Mouse (Mus musculus) macrophage (primary cell): ENCODE data around the gene Col6a5. TPM values are rescaled to one million over a fixed set of nuclear protein-coding genes. Genes with fewer than 3 reads are reported as not detected.

ENCODE experiments used
- H3K27ac ChIP-seq: fragments of 350-480 bp; formaldehyde crosslinking; 2 replicates; pipeline ENCODE4 v1.9.0; 2021
- H3K36me3 ChIP-seq: fragments of 350-480 bp; formaldehyde crosslinking; 2 replicates; pipeline ENCODE4 v1.9.0; 2021; ENCODE audit errors: inconsistent target
- H3K4me3 ChIP-seq: fragments of 350-480 bp; formaldehyde crosslinking; 2 replicates; pipeline ENCODE4 v1.9.0; 2021; ENCODE audit errors: inconsistent target
- H3K79me2 ChIP-seq: fragments of 350-480 bp; formaldehyde crosslinking; 2 replicates; pipeline ENCODE4 v1.9.0; 2021; ENCODE audit errors: inconsistent target
- WGBS: methylation state at CpG from one replicate; pipeline ENCODE4 v1.1.7; 2026; ENCODE audit warnings: inconsistent platforms; ENCODE audit not compliant: missing documents; 5-methylcytosine and 5-hydroxymethylcytosine counted together
- polyA plus RNA-seq: library from polyadenylated mRNA; stranded (reverse); fragments of 250-400 nt; gene quantifications from 3 replicates; pipeline ENCODE4 v1.2.4, GENCODE M21; 2018; ENCODE audit warnings: inconsistent platforms

Gene Col6a5
- polyA plus RNA-seq, 1 experiment from 2014 or later = not detected

- no peak overlapping the region for H3K27ac ChIP-seq
These were observed 1.3 kb downstream of the Col6a5 start for GRCm38 (mm10) chr9:105959116-105959515.

GRCm38 (mm10) chr9:105949755-105950154 lies 10.7 kb downstream of the Col6a5 start:
- no peak overlapping the region for H3K27ac ChIP-seq
- no peaks in the 10 kb centered on the region for H3K36me3 ChIP-seq
- 75% methylated on average over 1 of the region's 1 CpGs for WGBS
- H3K79me2 ChIP-seq = no peaks in the 10 kb centered on the region
- H3K4me3 ChIP-seq = no peak overlapping the region

More at GRCm38 (mm10) chr9:105959116-105959515, 1.3 kb downstream of the Col6a5 start:
- H3K4me3 ChIP-seq = no peak overlapping the region
- WGBS = 71% methylated on average over 1 of the region's 1 CpGs
- no peaks in the 10 kb centered on the region for H3K79me2 ChIP-seq
- H3K36me3 ChIP-seq = no peaks in the 10 kb centered on the region

DNA sequence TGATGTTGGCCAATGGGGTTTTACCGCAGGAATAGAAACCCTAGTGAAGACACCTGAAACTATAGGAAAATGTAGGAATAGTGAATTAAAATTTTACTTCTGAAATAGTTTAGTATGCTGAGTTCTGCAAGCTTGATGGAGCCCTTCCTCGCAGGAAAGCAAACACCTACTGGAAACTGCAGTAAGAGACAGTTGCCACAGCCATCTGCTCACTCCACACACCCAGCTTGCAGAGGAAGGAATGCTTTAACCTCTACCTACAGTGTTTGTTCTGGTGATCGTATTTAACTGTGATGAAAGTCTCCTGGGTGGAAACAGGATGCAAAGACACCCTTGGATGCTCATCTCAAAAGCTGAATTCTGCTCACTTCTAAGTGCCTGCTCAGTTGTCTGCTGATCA lies 12.9 kb downstream of the Col6a5 start:
- WGBS = 66% methylated on average over 3 of the region's 3 CpGs

GRCm38 (mm10) chr9:105933816-105934215 lies 26.6 kb downstream of the Col6a5 start:
- Histone ChIP-seq H3K27ac (no peak overlapping the region), H3K4me3 (no peak overlapping the region), H3K79me2 (no peaks in the 10 kb centered on the region), H3K36me3 (no peaks in the 10 kb centered on the region)
- WGBS = 86% methylated on average over 6 of the region's 6 CpGs

More for the DNA sequence above, 12.9 kb downstream of the Col6a5 start:
- Histone ChIP-seq H3K4me3 (no peak overlapping the region), H3K79me2 (no peaks in the 10 kb centered on the region), H3K27ac (no peak overlapping the region), H3K36me3 (no peaks in the 10 kb centered on the region)

DNA sequence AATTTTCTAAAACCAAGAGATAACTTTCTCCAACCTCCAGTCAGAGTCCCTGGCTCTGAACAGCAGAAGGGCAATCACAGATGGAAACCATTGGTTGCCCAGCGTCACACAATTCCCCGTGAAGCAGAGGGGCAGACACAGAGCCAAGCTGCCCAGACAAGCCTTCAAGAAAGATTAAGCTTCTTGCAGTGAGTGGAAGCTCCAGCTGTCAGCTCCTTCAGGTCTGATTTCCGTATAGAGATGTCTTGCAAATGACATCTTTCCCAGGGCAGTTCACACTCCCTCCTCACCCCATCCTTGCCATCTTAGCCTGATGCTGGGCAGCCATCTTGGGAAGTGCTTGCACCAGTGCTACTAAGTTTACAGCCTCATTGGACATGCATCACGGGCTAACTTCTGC lies 31.2 kb downstream of the Col6a5 start:
- WGBS = 84% methylated on average over 4 of the region's 4 CpGs

DNA sequence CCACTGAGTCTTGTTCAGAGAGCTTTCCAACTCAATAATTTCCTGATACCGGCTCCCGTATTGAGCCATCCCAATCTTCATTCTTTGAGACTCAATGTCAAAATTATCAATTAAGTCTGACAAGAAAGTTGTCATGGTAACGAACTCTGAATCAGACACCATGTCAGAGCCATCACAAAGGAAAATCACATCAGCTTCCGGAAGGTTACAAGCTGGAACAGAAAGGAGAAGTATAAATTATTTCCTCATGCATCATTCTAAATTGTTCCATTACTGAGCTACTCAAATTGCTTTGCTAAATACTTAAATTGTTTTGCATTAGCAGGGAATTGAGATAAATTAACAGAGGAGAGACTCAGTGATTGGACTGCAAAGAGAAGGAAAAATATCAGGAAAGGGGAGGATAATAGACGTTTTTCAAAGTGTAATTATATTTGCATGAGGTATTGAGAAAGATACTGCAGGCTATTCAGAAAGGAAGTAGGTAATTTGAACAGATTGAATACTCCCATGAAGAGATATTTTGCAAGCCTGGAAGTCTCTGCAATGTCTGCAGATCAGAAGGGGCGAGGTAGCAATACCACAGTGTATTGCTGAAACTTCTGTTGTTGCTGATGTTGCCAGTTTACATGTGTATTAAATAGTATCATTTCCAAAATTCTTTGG lies 31.9 kb downstream of the Col6a5 start:
- Histone ChIP-seq H3K36me3 (no peaks in the 10 kb centered on the region), H3K79me2 (no peaks in the 10 kb centered on the region), H3K27ac (no peak overlapping the region), H3K4me3 (no peak overlapping the region)
- WGBS = 68% methylated on average over 6 of the region's 6 CpGs

More for the DNA sequence above, 31.2 kb downstream of the Col6a5 start:
- Histone ChIP-seq H3K79me2 (no peaks in the 10 kb centered on the region), H3K27ac (no peak overlapping the region), H3K4me3 (no peak overlapping the region), H3K36me3 (no peaks in the 10 kb centered on the region)

DNA sequence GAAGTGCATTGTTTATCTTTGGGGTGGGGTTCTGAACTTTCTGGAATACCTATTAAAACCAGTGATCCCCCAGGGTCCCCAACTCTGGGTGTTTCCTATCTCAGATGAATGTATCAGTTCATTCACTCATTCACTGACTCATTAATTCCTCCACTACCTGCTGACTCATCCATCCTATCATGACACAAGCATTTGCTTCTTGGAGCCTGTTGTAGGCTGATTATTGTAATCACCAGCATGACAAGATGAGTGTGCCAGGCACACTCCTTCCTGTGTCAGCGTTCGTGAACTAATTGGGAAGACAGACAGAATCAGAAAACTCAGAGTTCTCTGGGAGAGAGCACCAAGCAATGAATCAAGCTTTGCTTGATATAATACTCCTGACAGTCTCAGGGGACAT lies 36.8 kb downstream of the Col6a5 start:
- no peak overlapping the region for H3K4me3 ChIP-seq
- no peaks in the 10 kb centered on the region for H3K36me3 ChIP-seq
- H3K79me2 ChIP-seq = no peaks in the 10 kb centered on the region
- no peak overlapping the region for H3K27ac ChIP-seq
- WGBS = 74% methylated on average over 2 of the region's 2 CpGs

DNA sequence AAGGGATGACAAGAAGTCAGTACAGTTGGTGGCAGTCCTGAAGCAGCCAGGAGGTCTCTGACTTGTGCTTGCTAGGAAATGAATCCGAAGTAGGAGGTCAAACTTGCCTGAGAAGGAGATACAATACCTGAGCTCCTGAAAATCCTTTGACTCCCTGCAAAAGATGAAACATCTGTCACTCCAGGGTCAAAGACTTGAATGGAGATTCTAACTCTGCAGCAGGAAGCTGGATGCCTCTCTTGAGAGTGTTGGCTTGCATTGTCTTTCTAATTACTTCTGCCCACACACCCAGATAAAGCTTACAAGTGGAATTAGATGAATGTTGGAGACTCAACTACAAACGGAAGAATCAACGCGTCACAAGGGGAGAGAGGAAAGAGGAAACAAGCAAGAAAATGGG lies 45.3 kb downstream of the Col6a5 start:
- 28% methylated on average over 4 of the region's 4 CpGs for WGBS
- H3K36me3 ChIP-seq = no peaks in the 10 kb centered on the region

DNA sequence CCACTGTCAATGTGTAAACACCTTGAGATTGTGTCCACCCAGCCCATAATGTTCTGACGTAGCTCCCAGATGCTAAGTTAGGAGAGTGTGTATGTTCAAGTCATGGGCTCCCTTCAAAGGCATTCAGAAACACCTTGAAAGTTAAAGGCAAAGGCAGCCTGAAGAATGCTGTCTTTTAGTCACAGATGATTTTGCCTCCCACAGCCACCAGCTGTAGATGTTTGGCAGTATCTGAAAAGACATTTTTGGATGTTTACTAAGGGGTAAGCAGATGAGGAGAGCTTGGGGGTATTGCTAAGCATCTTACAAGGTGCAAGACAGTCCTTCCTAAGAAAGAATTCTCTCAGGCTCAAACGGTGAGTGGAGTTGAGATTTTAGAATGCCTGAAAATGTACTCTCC lies 50.3 kb downstream of the Col6a5 start:
- Histone ChIP-seq H3K79me2 (no peaks in the 10 kb centered on the region), H3K27ac (no peak overlapping the region), H3K4me3 (no peak overlapping the region), H3K36me3 (no peaks in the 10 kb centered on the region)
- WGBS = 76% methylated on average over 2 of the region's 2 CpGs

More for the DNA sequence above, 45.3 kb downstream of the Col6a5 start:
- Histone ChIP-seq H3K4me3 (no peak overlapping the region), H3K79me2 (no peaks in the 10 kb centered on the region), H3K27ac (no peak overlapping the region)

DNA sequence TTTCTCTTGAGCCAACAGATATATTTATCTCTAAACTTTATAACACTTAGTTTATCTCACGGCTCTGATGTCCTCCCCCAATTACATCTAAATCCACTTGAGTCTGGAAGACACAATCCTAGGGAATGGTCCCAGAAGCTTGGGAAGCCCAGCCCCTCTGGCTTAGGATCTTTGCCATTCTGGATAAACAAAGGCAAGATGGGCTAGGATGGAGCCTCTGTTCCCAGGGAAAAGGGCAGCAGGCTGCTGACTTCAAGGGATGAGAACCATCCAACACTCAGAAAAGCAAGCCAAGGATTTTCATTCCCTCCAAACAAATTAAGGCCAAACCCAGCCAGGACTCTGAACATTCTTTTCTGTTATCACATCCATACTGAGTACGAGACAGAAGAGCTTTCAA lies 51.1 kb downstream of the Col6a5 start:
- Histone ChIP-seq H3K4me3 (no peak overlapping the region), H3K36me3 (no peaks in the 10 kb centered on the region), H3K27ac (no peak overlapping the region), H3K79me2 (no peaks in the 10 kb centered on the region)
- 73% methylated on average over 2 of the region's 2 CpGs for WGBS

- WGBS = 84% methylated on average over 6 of the region's 6 CpGs
- Histone ChIP-seq H3K79me2 (no peaks in the 10 kb centered on the region), H3K36me3 (no peaks in the 10 kb centered on the region), H3K27ac (no peak overlapping the region), H3K4me3 (no peak overlapping the region)
These were observed 53.0 kb downstream of the Col6a5 start for GRCm38 (mm10) chr9:105907411-105907810.

- WGBS = 19% methylated on average over 2 of the region's 2 CpGs
- Histone ChIP-seq H3K36me3 (no peaks in the 10 kb centered on the region), H3K4me3 (no peak overlapping the region), H3K27ac (no peak overlapping the region), H3K79me2 (no peaks in the 10 kb centered on the region)
These were observed 72.9 kb downstream of the Col6a5 start for GRCm38 (mm10) chr9:105887521-105887920.

- no peak overlapping the region for H3K4me3 ChIP-seq
- no peak overlapping the region for H3K27ac ChIP-seq
- H3K79me2 ChIP-seq = no peaks in the 10 kb centered on the region
- no peaks in the 10 kb centered on the region for H3K36me3 ChIP-seq
- WGBS = 78% methylated on average over 16 of the region's 17 CpGs
These were observed 75.6 kb downstream of the Col6a5 start for GRCm38 (mm10) chr9:105884656-105885430.

DNA sequence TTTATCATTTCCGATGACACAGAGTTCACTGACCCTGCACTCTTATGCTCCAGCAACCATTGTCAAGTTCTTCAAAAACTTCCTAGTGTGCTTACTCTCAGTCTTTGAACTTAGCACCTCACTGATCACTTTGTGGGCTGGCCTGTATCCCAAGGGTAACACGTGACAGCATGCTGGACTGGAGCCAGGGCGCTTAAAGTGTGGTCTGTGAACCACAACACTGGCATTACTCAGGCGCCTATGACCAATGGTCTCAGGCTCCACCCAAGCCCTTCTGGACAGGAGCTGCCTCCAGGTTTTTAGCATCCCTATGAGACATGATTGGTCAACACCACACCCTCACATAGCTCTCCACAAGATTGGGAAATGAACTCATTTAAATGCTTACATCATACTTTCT lies 79.7 kb downstream of the Col6a5 start:
- WGBS = 57% methylated on average over 4 of the region's 4 CpGs
- no peak overlapping the region for H3K27ac ChIP-seq
- no peak overlapping the region for H3K4me3 ChIP-seq
- H3K79me2 ChIP-seq = no peaks in the 10 kb centered on the region
- no peaks in the 10 kb centered on the region for H3K36me3 ChIP-seq

- H3K27ac ChIP-seq = no peak overlapping the region
- WGBS = 74% methylated on average over 11 of the region's 11 CpGs
- no peak overlapping the region for H3K4me3 ChIP-seq
- H3K79me2 ChIP-seq = no peaks in the 10 kb centered on the region
- H3K36me3 ChIP-seq = no peaks in the 10 kb centered on the region
These were observed 81.9 kb downstream of the Col6a5 start for GRCm38 (mm10) chr9:105878365-105879108.
